Mouse (Mus musculus): Measurements from ENCODE around the gene Chst4. TPM values are rescaled to one million over a fixed set of nuclear protein-coding genes. Genes with fewer than 3 reads are reported as not detected.

Gene Chst4
- polyA plus RNA-seq, 1 experiment from 2014 or later: not detected

Other genes starting within 250 kb of the Chst4 start
- gene Phlpp2, start 171.2 kb downstream of the Chst4 start, polyA plus RNA-seq (2016; fragmentation: Nextera tagmentation; extraction: Ambion mirVana): 3.9 and 4.1 TPM in 2 replicates
- 0.68 and 1.0 TPM in 2 replicates for gene Marveld3, start 77.5 kb downstream of the Chst4 start, polyA plus RNA-seq (2016; fragmentation: Nextera tagmentation; extraction: Ambion mirVana)
- gene Tat, start 49.3 kb downstream of the Chst4 start, polyA plus RNA-seq (2016; fragmentation: Nextera tagmentation; extraction: Ambion mirVana): not detected in 2 replicates
- gene Zfp612, start 40.0 kb upstream of the Chst4 start, polyA plus RNA-seq (2016; fragmentation: Nextera tagmentation; extraction: Ambion mirVana): 13.6 and 15.5 TPM in 2 replicates
- gene Gm21964, start 61.5 kb upstream of the Chst4 start, polyA plus RNA-seq (2016; fragmentation: Nextera tagmentation; extraction: Ambion mirVana): not detected in 2 replicates
- gene Gm17720, start 63.0 kb upstream of the Chst4 start, polyA plus RNA-seq (2016; fragmentation: Nextera tagmentation; extraction: Ambion mirVana): not detected in 2 replicates
- gene Calb2, start 128.5 kb upstream of the Chst4 start, polyA plus RNA-seq (2016; fragmentation: Nextera tagmentation; extraction: Ambion mirVana): 7.2 and 10.9 TPM in 2 replicates
- gene Cmtr2, start 175.9 kb upstream of the Chst4 start, polyA plus RNA-seq (2016; fragmentation: Nextera tagmentation; extraction: Ambion mirVana): 11.8 and 13.6 TPM in 2 replicates
- gene Hydin, start 227.2 kb upstream of the Chst4 start, polyA plus RNA-seq (2016; fragmentation: Nextera tagmentation; extraction: Ambion mirVana): 0.03 and 0.05 TPM in 2 replicates

Data from midbrain, embryonic 12.5 days (tissue).